Mouse (Mus musculus) hindbrain, embryonic 14.5 days (tissue): ENCODE measurements at regions not wholly inside any gene's neighbourhood (a gene's known extent, or its start where the extent isn't known, plus 50 kb on each side); places are given as distances from the start of the nearest gene placed in this dataset.
"Not testable (repeated sequence)": the region's sequence is repeated elsewhere in the genome, so short reads cannot be mapped to it uniquely, and the experiment has no call there.

Experiments used
- ATAC-seq: fragments of 200-750 bp; cut with Nextera tagmentation; 2 replicates; pipeline ENCODE4 v1.8.0; 2017; ENCODE audit warnings: moderate number of reproducible peaks, mild to moderate bottlenecking, moderate TSS enrichment, moderate library complexity; ENCODE audit not compliant: low FRiP score
- DNase-seq: peaks from one replicate; pipeline ENCODE4 v3.0.0-alpha.2; 2015; ENCODE audit warnings: low spot score
- H3K27ac ChIP-seq: fragments of 300-500 bp; sonication (generic); 2 replicates; pipeline ENCODE4 v1.5.1; 2014; ENCODE audit warnings: mild to moderate bottlenecking, moderate library complexity
- H3K27me3 ChIP-seq: fragments of 300-500 bp; sonication (generic); 2 replicates; pipeline ENCODE4 v1.6.1; 2014; ENCODE audit warnings: mild to moderate bottlenecking, low read length, mixed read lengths; ENCODE audit not compliant: control insufficient read depth, insufficient read depth
- H3K36me3 ChIP-seq: fragments of 300-500 bp; sonication (generic); replicated peaks from 2 replicates; pipeline ENCODE4 v1.6.1; 2014; ENCODE audit not compliant: control insufficient read depth, insufficient read depth
- H3K4me1 ChIP-seq: fragments of 300-500 bp; sonication (generic); replicated peaks from 2 replicates; pipeline ENCODE4 v1.6.1; 2014; ENCODE audit warnings: antibody characterized with exemption, low read length, mixed read lengths; ENCODE audit not compliant: control insufficient read depth, insufficient read depth
- H3K4me2 ChIP-seq: fragments of 300-500 bp; sonication (generic); replicated peaks from 2 replicates; pipeline ENCODE4 v1.6.1; 2014; ENCODE audit warnings: mild to moderate bottlenecking, moderate library complexity
- H3K4me3 ChIP-seq: fragments of 300-500 bp; sonication (generic); replicated peaks from 2 replicates; pipeline ENCODE4 v1.5.1; 2014; ENCODE audit warnings: mild to moderate bottlenecking, low read length
- H3K9ac ChIP-seq: fragments of 300-500 bp; sonication (generic); 2 replicates; pipeline ENCODE4 v1.6.1; 2014
- H3K9me3 ChIP-seq: fragments of 300-500 bp; sonication (generic); 2 replicates; pipeline ENCODE4 v1.6.1; 2016; ENCODE audit warnings: low read length; ENCODE audit not compliant: control insufficient read depth
- WGBS: fragments of 180-500 bp; shearing (Covaris S2); extraction: QIAGEN DNeasy Blood & Tissue Kit; methylation state at CpG from one replicate; pipeline ENCODE4 v1.1.7; 2014; 5-methylcytosine and 5-hydroxymethylcytosine counted together

DNA sequence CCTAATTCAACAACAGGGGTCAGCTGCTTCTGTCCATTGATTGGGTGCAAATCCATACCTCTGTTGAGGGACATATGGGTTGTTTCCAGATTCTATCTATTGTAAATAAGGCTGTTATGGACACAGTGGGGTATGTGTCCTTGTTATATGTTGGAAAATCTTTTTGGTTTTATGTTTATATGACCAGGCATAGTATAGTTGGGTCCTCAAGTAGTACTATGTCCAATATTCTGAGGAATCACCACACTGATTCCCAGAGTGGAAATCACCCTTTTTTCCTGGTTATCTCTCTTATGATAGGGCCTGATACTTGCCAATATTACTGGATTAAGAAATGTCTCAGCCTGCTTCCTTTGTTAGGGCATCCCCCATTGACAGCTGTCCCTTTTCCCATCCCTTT lies 1471.0 kb downstream of the Kcnt2 start:
- Histone ChIP-seq H3K9me3 (no peaks in the 10 kb centered on the region), H3K36me3 (no peaks in the 10 kb centered on the region), H3K27me3 (no peaks in the 10 kb centered on the region), H3K27ac (no peak overlapping the region), H3K4me2 (no peak overlapping the region), H3K4me1 (peaks cover 9% of the 10 kb centered on the region; the same call in 1 of the 2 replicates), H3K4me3 (no peak overlapping the region), H3K9ac (no peak overlapping the region)
- ATAC-seq (peak; percentile 15; the same call in 1 of the 2 replicates), DNase-seq (no peak)

- WGBS = 16% methylated on average over 6 of the region's 6 CpGs
- H3K9ac ChIP-seq = no peak overlapping the region
- H3K9me3 ChIP-seq = no peaks in the 10 kb centered on the region
- H3K36me3 ChIP-seq = no peaks in the 10 kb centered on the region
- ATAC-seq (peak; percentile 80; the same call in 1 of the 2 replicates), DNase-seq (peak; percentile 28)
- peak overlapping the region; percentile 25 for H3K4me2 ChIP-seq
- H3K4me3 ChIP-seq = no peak overlapping the region
- peaks cover 9% of the 10 kb centered on the region; the same call in 1 of the 2 replicates for H3K4me1 ChIP-seq
- H3K27me3 ChIP-seq = no peaks in the 10 kb centered on the region
- 0 out of 2 replicates have a peak overlapping the region, but pooled peaks have one; percentile 38 for H3K27ac ChIP-seq
These were observed 1471.6 kb downstream of the Kcnt2 start for GRCm38 (mm10) chr1:141717510-141717909.

DNA sequence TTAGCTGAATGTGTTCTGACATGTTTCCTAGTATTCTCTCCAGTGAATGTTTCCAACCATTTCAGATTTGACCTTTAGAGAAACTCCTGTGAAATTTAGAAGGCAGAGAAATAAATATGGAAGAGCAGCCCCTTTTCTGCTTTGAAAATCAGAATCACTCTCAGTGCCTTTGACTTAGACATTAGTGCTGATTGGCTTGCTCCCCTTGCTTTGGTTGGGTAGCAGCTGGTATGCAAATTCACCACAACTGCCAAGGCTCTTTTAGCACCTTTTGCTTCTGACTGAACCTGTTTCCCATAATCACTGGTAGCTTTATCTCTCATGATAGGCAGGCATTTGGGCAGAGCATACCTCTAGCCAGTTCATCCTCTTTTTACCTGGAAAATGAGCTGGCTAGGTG lies 1495.3 kb downstream of the Kcnt2 start:
- no peak overlapping the region for H3K4me3 ChIP-seq
- H3K9me3 ChIP-seq = no peaks in the 10 kb centered on the region
- H3K36me3 ChIP-seq = no peaks in the 10 kb centered on the region
- ATAC-seq (no peak), DNase-seq (no peak)
- no peak overlapping the region for H3K27ac ChIP-seq
- H3K27me3 ChIP-seq = no peaks in the 10 kb centered on the region
- no peak overlapping the region for H3K9ac ChIP-seq
- no peaks in the 10 kb centered on the region for H3K4me1 ChIP-seq
- no peak overlapping the region for H3K4me2 ChIP-seq

DNA sequence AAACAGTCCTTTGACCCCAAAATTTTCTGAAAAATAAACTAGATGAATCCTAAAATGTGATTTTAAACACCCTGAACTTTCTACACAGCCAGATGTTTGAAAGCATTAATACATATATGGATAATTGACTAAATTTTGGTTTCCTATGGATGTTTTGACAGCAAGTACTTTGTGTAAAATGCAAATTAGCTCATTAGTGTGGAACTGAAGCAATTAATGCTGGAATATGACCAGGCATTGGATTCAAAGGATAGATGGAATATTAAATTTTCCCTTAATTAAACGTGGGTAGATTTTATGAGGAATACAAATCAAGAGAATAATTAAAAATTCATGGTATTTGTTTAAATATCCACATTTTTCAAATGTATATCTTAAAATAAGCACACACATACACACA lies 1530.1 kb downstream of the Kcnt2 start:
- H3K4me1 ChIP-seq = no peaks in the 10 kb centered on the region
- WGBS = 46% methylated on average over 1 of the region's 1 CpGs
- no peaks in the 10 kb centered on the region for H3K36me3 ChIP-seq
- H3K9me3 ChIP-seq = no peaks in the 10 kb centered on the region
- no peak overlapping the region for H3K27ac ChIP-seq
- ATAC-seq (no peak), DNase-seq (no peak)
- H3K9ac ChIP-seq = no peak overlapping the region
- H3K27me3 ChIP-seq = no peaks in the 10 kb centered on the region
- no peak overlapping the region for H3K4me3 ChIP-seq
- no peak overlapping the region for H3K4me2 ChIP-seq

- Histone ChIP-seq H3K9ac (no peak overlapping the region), H3K4me1 (no peaks in the 10 kb centered on the region), H3K36me3 (no peaks in the 10 kb centered on the region), H3K9me3 (no peaks in the 10 kb centered on the region), H3K4me3 (no peak overlapping the region), H3K4me2 (no peak overlapping the region), H3K27ac (no peak overlapping the region), H3K27me3 (no peaks in the 10 kb centered on the region)
- ATAC-seq = no peak
- no peak for DNase-seq
- 93% methylated on average over 1 of the region's 1 CpGs for WGBS
These were observed 1537.4 kb downstream of the Kcnt2 start for GRCm38 (mm10) chr1:141783367-141783766.

- H3K4me2 ChIP-seq = no peak overlapping the region
- WGBS = 93% methylated on average over 1 of the region's 1 CpGs
- H3K9me3 ChIP-seq = no peaks in the 10 kb centered on the region
- no peaks in the 10 kb centered on the region for H3K4me1 ChIP-seq
- ATAC-seq = no peak
- no peaks in the 10 kb centered on the region for H3K36me3 ChIP-seq
- H3K4me3 ChIP-seq = no peak overlapping the region
- no peaks in the 10 kb centered on the region for H3K27me3 ChIP-seq
- no peak overlapping the region for H3K27ac ChIP-seq
- DNase-seq = no peak
- H3K9ac ChIP-seq = no peak overlapping the region
These were observed 1567.6 kb downstream of the Kcnt2 start for GRCm38 (mm10) chr1:141813315-141814158.

DNA sequence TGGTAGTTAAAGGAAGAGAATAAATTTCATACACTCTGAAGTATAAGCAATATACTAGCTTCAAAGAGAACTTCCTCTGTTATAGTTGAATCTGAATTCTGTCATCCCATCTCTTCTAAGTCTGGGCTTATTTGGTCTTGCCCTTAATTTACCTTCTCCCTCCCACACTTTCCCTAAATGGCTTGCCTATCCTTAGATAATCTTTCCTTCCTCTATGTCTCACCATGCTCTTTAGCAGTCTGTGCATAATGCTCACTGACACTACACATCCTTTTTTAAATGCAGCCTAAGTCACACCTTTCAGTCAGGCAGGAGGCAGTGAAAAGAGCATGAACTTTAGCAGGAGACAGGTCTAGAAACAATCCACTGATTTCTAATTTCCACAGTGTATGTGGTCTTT lies 1585.5 kb downstream of the Kcnt2 start:
- no peak overlapping the region for H3K27ac ChIP-seq
- DNase-seq = no peak

GRCm38 (mm10) chr1:141842547-141842946 lies 1596.6 kb downstream of the Kcnt2 start:
- Histone ChIP-seq H3K4me2 (no peak overlapping the region), H3K9ac (no peak overlapping the region), H3K4me1 (no peaks in the 10 kb centered on the region), H3K9me3 (no peaks in the 10 kb centered on the region), H3K27me3 (no peaks in the 10 kb centered on the region), H3K4me3 (no peak overlapping the region), H3K27ac (no peak overlapping the region), H3K36me3 (no peaks in the 10 kb centered on the region)
- WGBS = 88% methylated on average over 2 of the region's 2 CpGs
- no peak for DNase-seq
- no peak for ATAC-seq

More for the DNA sequence above, 1585.5 kb downstream of the Kcnt2 start:
- Histone ChIP-seq H3K9me3 (no peaks in the 10 kb centered on the region), H3K9ac (no peak overlapping the region), H3K27me3 (no peaks in the 10 kb centered on the region), H3K4me2 (no peak overlapping the region), H3K4me3 (no peak overlapping the region), H3K4me1 (no peaks in the 10 kb centered on the region), H3K36me3 (no peaks in the 10 kb centered on the region)
- no peak for ATAC-seq

GRCm38 (mm10) chr1:141853841-141854240 lies 1607.9 kb downstream of the Kcnt2 start:
- H3K4me2 ChIP-seq, H3K36me3 ChIP-seq, H3K4me1 ChIP-seq, ATAC-seq, DNase-seq, H3K27ac ChIP-seq, H3K27me3 ChIP-seq, H3K4me3 ChIP-seq, H3K9me3 ChIP-seq, H3K9ac ChIP-seq: not testable (repeated sequence)
- 88% methylated on average over 1 of the region's 1 CpGs for WGBS

DNA sequence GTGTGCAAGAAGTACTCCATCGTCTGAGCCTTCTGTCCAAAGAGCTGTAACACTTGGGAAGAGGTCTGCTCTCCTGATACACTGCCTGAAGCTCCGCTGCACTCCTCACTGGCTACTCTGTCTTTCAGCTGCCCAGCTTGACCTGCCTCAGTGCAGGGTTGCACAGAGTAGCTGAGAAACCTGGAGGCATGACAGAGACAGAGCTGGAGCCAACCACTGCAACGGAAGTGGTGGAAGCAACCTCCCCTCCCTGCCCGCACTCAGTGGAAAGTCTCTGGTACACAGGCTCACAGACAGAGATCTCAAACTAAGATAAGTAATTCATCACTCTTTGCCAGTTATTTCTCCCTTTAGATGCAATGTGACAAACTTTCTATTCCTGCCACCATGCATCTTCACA lies 1638.4 kb downstream of the Kcnt2 start:
- H3K9ac ChIP-seq = no peak overlapping the region
- WGBS = 84% methylated on average over 4 of the region's 4 CpGs
- no peaks in the 10 kb centered on the region for H3K9me3 ChIP-seq
- no peaks in the 10 kb centered on the region for H3K36me3 ChIP-seq
- ATAC-seq (no peak), DNase-seq (no peak)
- H3K27ac ChIP-seq = no peak overlapping the region
- no peaks in the 10 kb centered on the region for H3K4me1 ChIP-seq
- no peak overlapping the region for H3K4me2 ChIP-seq
- no peaks in the 10 kb centered on the region for H3K27me3 ChIP-seq
- no peak overlapping the region for H3K4me3 ChIP-seq
